Mouse (Mus musculus) embryo, embryonic 10 days (tissue): Measurements from ENCODE around the gene Zc3h7a.
A peak's percentile ranks its signal among the peaks of the same experiment; 100 is the strongest.
"Not testable (repeated sequence)": the region's sequence is repeated elsewhere in the genome, so short reads cannot be mapped to it uniquely, and the experiment has no call there.

ENCODE experiments used
- DNase-seq: peaks from one replicate; pipeline ENCODE4 v3.0.0-alpha.2; 2015; ENCODE audit warnings: low spot score

The Zc3h7a gene

DNA sequence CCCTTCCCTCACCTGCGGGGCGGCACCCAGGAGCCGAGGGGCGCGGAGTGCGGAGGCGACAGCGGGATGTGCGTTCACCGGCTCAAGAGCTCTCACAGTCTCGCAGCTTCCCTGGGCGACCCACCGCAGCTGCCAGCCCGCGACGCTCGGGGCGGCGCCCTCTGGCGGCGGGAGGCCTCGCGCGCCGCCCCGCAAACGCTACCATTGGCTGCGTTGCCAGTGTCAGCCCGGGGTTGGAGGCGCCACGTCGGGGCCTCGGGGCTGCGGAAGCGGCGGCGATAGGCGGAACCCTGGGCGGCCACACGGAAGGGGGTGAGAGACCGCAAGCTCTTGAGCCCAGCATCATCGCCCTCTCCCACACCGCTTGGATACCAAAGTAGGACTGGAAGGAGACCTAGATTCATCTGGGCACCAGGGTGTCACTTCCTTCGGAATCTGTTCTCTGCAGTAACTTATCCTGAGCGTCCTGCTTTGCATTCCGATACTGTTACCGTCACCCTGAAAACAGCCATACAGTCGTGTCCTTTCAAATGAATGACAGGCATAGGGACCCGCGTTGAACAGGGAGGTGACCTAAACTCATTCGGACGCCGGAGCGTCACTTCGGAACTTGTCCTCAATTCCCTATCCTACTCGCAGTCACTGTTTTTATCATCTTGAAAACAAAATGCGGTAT, at the start of gene Zc3h7a:
TSS of gene Zc3h7a (minus strand) at position 186 of the 676 bp plus-strand sequence.
- peak; percentile 92 for DNase-seq

- no peak for DNase-seq
Measured at GRCm38 (mm10) chr16:11217801-11218200, 41.6 kb upstream of the Zc3h7a start.

DNA sequence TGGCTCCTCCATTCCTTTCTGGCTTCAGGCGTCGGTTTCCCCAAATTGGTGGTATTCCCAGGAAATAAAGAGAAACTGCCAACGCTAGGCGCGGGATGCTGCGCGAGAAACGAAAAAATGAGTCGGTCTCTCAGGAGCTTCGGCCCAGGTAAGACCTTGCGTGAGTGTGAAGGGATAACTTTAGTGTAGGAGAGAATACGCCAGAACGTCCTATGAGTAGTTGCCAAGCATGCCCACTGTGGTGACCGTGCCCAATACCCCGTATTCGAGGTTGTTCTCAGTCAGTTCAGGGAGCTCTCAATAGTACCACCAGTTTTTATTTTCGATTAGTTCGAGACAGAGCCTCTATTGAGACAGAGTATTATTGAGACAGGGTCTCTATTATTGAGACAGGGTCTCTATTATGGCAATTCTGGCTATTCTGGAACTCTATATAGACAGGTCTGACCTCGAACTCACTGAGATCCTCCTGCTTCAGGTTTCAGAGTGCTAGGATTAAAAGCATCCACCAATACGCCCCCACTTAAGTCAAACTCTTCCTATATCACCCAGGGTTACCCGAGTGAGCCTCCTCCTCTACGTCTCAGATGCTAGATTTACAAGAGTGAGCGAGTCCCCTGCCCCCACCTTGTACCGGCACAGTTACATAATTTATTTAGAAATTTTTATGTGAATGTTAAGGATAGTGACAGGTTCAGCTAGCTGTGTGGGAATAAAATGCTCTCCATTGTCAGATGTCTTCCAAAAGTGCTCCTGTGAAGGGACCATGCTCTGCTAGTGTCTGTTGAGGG, 27.6 kb upstream of the Zc3h7a start:
- no peak for DNase-seq

DNA sequence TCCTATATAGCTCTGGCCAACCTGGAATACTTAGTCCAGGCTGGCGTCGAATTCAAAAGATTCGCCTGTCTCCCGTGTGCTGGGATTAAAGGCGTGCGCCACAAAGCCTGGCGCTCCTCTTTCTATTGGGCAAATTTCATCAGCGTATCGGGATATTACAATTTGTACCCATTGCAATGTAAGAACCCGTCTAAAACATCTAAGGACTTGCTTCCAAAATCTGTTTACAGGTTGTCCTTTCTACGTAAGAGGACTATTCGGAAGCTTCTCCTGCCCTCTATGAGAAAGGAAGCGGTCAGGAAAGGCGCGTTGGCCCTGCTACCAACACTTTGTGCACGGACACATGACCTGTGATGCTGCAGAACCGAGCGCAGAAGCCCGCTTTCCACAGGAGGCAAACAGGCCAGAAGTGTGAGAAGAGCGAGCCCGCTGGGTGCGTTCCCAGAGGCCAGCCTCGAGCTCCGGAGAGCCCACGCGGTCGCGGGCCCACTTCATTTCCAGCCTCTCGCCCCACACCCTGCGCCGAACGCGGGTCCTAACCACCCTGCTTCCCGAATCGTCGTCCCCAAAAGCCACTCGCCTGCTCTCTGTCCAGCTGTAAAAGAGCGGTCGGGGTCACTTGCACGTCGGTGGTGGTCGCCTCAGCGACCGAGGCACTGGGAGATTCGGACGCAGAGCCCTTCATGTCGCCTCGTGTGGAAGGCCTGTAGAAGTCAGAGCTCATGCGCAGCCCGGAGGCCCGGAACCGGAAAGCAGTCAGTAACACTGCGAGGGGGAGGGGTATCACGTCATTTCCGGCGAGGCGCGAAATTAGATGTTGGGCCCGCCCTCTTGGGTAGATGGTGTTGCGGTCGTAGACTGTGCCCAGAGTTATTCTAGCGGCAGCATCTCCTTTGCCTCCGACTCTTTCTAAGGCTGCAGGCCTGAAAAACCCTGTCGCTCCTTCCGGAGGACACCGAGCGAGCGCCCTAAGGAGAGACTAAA, 26.7 kb upstream of the Zc3h7a start, which contains the start of gene Rsl1d1:
TSS of gene Rsl1d1 (minus strand) at position 761 of the 984 bp plus-strand sequence.
- DNase-seq = peak; percentile 98

GRCm38 (mm10) chr16:11201740-11202394, 25.7 kb upstream of the Zc3h7a start:
- no peak for DNase-seq

DNA sequence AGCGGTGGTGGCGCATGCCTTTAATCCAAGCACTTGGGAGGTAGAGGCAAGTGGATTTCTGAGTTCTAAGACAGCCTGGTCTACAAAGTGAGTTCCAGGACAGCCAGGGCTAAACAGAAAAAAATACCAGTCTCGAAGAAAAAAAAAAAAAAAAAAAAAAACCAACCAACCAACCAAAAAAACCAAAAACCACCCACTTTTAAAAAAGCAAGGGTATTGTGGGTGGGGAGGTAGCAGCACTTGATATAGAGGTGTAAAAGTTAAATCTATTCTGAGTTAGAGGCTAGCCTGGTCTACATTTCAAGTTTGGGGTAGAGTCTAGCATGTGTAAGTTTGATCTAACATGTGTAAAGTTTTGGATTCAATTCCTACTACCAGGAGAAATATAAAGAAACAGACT, 24.1 kb upstream of the Zc3h7a start:
- DNase-seq = no peak

GRCm38 (mm10) chr16:11198467-11198866, 22.3 kb upstream of the Zc3h7a start:
- DNase-seq = peak; percentile 80

DNA sequence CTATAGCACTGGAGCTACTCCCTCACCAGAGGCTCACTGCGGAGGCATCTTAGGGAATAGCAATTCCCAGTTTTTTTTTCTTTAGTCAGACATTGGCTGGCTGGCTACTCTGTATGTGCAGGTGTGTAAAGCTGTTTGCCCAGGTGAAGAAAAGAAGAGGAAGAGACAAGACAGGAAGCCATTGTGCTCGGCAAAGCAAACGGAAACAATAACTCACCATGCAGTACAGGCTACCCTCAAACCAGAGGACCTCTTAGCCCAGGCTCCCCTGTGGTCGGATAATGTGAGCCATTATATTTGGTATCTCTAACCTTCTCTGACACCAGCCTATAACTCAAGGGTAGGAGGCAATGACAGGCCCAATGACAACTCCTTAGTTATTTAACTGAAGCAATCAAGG, 20.9 kb upstream of the Zc3h7a start:
- DNase-seq = no peak

- DNase-seq = no peak
Measured at GRCm38 (mm10) chr16:11193231-11193630, 17.0 kb upstream of the Zc3h7a start.

DNA sequence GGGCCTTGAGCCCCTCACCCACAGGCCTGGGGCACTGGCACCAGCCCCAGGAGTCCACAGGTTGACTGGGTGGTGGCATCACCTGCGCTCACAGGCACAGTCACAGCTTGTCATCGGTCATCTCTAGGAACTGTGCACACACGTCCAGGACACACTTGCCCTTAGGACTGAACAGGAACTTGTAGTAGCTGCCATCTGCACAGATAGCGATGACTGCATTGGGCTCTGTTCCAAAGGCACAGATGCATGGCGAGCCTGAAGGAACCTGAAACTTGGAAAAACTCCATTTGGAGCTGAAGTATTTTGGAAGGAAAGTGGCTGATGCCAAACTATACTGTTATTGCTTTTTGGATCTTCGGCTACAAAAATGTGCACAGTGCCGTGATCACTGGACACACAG, 14.0 kb upstream of the Zc3h7a start:
- DNase-seq = no peak

- DNase-seq = no peak
Measured at GRCm38 (mm10) chr16:11177404-11177803, 1.2 kb upstream of the Zc3h7a start.

DNA sequence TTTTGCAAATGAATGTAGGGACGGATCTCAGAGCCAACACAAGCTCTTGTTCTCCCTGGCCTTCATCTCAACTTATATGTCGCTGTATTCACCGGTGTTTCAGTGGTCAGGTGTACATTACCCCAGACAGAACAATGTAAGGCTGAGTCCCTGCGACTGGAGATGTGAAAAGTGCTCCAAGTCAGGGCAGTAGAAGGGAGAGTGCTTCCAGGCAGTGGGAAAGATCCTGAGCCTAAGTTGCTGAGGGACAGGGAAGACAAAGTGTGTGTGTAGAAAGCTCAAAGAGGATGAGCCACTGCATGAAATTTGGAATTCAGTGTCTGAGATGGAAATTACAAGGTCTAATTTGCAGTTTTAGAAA, 671 bp upstream of the Zc3h7a start:
- no peak for DNase-seq

- DNase-seq = peak; percentile 81
Measured at GRCm38 (mm10) chr16:11175489-11176207, 545 bp downstream of the Zc3h7a start.

- no peak for DNase-seq
Measured at GRCm38 (mm10) chr16:11175100-11175488, 1.1 kb downstream of the Zc3h7a start.

DNA sequence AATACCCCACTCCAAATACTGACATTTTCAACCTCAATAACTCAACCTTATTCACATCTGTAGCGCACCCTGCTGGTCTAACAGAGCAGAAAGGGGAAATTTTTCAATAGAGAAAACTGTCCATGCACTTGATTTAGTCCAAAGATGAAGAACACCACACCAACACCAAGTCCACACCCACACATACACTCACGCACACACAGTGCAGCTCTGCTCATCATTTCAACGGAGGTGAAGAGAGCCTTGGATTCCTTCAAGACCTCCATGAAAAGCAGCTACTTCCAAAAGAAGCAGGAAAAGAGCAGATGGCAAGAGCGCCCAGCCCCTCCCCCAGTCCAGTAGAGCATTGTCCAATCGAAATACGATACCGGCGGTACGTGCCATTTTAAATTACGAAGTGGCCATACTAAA, 1.5 kb downstream of the Zc3h7a start:
- peak; percentile 70 for DNase-seq

DNA sequence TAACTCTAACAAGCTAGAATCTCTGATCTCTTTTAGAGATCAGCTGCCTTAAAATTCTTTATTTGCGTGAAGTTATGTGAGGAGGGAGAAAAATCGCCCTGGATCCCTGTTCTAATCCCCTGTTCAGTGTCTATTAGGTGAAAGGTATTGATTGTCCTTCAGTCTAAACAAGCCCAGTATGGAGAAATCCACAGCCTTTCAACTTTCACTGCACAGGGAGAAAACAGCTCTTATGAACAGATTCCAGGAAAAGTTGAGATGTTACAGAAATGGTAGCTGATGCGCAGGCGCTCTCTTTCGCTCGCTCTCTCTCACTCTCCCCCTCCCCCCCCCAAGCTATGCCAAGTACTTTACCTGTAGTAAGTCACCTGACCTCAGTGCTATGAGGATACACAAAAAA, 4.5 kb downstream of the Zc3h7a start:
- no peak for DNase-seq

- no peak for DNase-seq
Measured at GRCm38 (mm10) chr16:11166431-11166830, 9.8 kb downstream of the Zc3h7a start.

DNA sequence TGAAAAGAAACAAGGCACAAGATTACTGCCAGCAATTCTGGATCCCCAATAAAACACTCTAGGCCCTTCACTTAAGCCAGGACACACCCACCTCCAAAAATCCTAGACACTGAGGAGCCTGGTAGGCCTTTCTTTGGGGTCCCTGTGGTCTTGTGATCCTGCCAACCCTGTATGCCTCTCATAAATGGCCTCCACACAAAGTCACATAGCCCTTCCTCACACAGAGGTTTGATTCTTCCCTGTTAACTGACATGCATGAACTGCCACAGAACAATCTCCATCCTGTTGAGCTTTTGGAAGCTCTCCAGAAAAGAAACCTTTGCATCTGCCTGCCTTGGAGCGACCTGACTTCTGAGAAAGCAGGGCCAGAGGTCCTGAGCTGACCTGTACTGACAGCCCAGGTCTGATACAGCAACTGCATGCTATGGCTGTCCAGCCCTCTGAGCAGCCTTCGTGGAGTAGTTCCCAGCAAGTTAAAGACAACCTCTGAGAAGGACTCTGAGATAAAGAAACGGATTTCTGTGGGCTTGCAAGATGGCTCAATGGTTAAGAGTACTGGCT, 11.4 kb downstream of the Zc3h7a start:
- no peak for DNase-seq

DNA sequence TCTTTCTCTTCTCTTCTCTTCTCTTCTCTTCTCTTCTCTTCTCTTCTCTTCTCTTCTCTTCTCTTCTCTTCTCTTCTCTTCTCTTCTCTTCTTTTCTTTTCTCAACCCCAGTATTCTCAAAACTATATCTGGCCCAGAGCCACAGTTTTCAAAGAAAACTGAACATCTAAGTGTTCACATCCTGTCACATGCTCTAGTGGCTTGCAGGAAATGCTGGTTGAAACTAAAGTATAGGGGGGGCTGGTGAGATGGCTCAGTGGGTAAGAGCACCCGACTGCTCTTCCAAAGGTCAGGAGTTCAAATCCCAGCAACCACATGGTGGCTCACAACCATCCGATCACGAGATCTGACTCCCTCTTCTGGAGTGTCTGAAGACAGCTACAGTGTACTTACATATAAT, 18.5 kb downstream of the Zc3h7a start:
- DNase-seq = not testable (repeated sequence)

DNA sequence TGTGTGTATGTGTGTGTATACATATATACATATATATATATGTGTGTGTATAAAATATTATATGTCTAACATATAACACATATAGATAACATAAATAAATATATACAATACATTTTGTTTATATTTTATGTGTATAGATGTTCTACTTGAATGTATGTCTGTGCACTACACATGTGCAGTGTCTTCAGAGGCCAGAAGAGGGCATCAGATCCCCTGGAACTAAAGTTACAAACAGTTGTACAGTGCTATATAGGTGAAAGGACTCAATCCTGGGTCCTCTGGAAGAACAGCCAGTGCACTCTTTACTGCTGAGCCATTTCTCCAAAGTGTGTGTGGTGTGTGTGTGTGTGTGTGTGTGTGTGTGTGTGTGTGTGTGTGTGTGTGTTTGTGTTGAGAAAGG, 21.7 kb downstream of the Zc3h7a start:
- no peak for DNase-seq
